Mouse (Mus musculus) C2C12 (cell line): Measurements from ENCODE around the gene Inpp5a.

ENCODE experiments used
- CTCF ChIP-seq: IDR thresholded peaks from one replicate; pipeline ENCODE4 v1.5.1; 2011; ENCODE audit not compliant: control insufficient read depth, insufficient read depth, insufficient read length
- FOSL1 ChIP-seq: IDR thresholded peaks from one replicate; pipeline ENCODE4 v1.8.0; 2011; ENCODE audit warnings: mild to moderate bottlenecking, low read length; ENCODE audit not compliant: poor library complexity, insufficient read depth, severe bottlenecking
- MAX ChIP-seq: IDR thresholded peaks from one replicate; pipeline ENCODE4 v1.6.1; 2011; ENCODE audit warnings: mild to moderate bottlenecking, control low read depth
- MYOD1 ChIP-seq: IDR thresholded peaks from one replicate; pipeline ENCODE4 v1.6.1; 2011; ENCODE audit warnings: low read depth; ENCODE audit not compliant: control insufficient read depth, insufficient read length
- MYOG ChIP-seq: IDR thresholded peaks from one replicate; pipeline ENCODE4 v1.6.1; 2011; ENCODE audit not compliant: control insufficient read depth, insufficient read length; ENCODE audit errors: extremely low read depth
- USF1 ChIP-seq: IDR thresholded peaks from one replicate; pipeline ENCODE4 v1.6.1; 2011; ENCODE audit warnings: low read depth, mild to moderate bottlenecking, control low read depth, moderate library complexity

DNA sequence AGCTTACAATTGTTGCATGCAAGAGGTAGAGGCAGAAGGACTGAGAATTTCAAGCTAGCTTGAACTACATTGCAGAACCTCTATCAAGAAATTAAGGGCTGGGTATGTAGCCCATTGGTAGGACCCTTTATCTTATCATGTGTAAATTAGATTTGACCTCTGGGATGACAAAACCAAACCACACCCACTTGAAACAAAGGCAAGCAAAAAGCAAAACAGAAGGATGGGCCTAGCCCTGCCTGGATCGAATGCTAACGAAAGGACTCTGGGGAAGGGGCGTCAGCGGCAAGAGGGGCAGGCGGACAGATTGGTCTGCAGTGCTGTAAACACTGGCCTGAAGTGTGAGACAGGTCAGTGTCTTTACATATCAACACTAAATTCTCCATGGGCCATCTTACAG, 202.4 kb downstream of the Inpp5a start:
- TF ChIP-seq USF1 (no peak), CTCF (no peak), FOSL1 (no peak), MAX (no peak), MYOD1 (no peak), MYOG (no peak)
